Mouse (Mus musculus): ENCODE measurements at regions not wholly inside any gene's neighbourhood (a gene's known extent, or its start where the extent isn't known, plus 50 kb on each side); places are given as distances from the start of the nearest gene placed in this dataset.
A peak's percentile ranks its signal among the peaks of the same experiment; 100 is the strongest.

DNA sequence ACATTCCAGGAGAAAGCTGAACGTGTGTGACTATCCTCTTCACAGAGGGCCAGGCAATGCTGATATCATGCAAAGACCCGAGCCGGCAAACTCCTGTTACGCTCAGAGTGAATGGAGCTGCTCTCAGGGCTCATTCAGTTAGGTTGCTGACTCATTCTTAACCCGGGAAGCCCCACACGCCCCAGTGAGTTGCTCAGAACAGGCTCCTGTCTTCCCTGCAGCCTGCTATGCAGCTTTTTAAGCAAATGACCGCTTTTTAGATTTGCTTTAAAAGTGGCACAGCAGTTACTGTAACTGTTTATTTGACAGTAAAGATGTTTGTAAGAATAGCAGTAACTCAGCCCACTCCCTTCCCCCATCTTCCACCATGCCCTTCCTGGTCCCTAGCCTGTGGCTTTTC lies 162.9 kb upstream of the Spdye4c start:
- Histone ChIP-seq H3K36me3 (replicated peaks) (no peaks in the 10 kb centered on the region), H3K4me3 (peak overlapping the region; percentile 21), H3K9me3 (no peaks in the 10 kb centered on the region), H3K27me3 (replicated peaks; ENCODE audit: low read depth, poor library complexity, severe bottlenecking) (peaks cover 10% of the 10 kb centered on the region; the same call in 1 of the 2 replicates), H3K4me1 (peaks cover 41% of the 10 kb centered on the region), H3K27ac (replicated peaks) (peak overlapping the region; percentile 54; the same call in 1 of the 2 replicates)
- peak; percentile 20 for DNase-seq (ENCODE audit: low spot score)
- WGBS = 15% methylated on average over 7 of the region's 7 CpGs

DNA sequence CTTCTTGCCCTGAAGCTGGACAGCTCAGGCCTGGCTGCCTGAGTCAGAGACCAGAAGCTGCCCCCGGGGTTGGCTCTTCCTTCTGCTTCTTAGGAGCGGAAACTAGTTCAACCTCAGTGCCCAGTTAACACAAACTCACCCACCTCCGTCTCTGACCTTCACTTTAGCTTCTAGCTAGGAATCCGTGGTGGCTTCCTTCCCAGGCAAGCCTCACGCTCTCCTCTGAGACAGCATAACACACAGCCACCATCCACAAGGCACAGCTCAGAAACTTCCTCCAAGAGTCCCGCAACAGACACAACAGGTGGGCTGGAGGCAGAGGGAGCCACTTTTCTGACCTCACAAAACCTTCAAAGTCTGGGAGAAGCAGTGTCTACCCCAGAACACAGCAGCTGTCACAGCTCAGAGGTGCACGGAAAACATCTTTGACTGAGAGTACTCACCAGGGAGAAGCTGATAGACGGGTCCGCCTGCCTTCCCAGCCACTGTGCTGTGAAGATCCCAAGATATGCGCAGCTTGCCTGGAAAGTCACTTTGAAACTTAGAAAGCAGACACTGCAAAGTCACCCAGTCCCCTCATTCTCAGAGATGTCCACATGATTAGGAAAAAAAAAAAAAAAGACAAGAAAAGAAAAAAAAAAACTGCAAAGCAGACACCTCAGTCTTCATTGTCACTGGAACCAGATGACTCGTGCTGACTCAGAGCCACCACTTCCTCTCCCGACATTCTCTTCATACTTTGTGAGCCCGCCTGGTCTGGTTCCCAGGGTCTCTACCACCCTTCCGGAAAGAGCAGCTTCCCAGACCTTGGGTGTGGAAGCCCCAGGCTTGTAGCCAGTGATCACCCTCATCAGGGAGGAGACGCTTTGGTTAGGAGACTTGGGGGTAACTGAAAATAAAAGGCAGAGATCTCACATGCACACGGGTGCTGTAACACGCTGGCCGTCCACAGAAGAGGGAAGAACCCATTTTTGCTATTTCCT lies 162.1 kb upstream of the Spdye4c start:
- H3K4me3 ChIP-seq = peak overlapping the region; percentile 21
- no peak for DNase-seq (ENCODE audit: low spot score)
- H3K27me3 ChIP-seq (replicated peaks; ENCODE audit: low read depth, poor library complexity, severe bottlenecking) = peaks cover 10% of the 10 kb centered on the region; the same call in 1 of the 2 replicates
- no peaks in the 10 kb centered on the region for H3K36me3 ChIP-seq (replicated peaks)
- peak overlapping the region; percentile 54 for H3K27ac ChIP-seq (replicated peaks)
- 49% methylated on average over 18 of the region's 18 CpGs for WGBS
- peaks cover 42% of the 10 kb centered on the region for H3K4me1 ChIP-seq
- H3K9me3 ChIP-seq = no peaks in the 10 kb centered on the region

DNA sequence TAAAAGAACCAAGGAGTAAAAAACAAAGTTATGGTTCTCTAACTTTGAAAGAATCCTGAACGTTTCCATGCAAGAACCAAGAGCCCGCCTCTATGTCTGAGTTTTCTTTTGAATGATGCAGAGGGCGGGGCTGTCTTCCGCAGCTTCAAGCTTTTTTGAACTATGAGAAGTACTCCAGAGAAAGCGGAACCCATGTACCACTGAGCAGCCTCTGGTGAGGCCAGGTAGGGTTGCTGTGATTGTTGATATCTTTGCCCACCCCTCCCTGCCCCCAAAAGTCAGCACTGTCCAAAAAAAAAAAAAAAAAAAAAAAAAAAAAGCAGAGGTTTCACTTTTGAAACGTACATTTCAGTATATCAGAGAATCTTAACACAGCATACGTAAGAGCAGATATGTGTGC lies 161.2 kb upstream of the Spdye4c start:
- no peaks in the 10 kb centered on the region for H3K9me3 ChIP-seq
- DNase-seq (ENCODE audit: low spot score) = no peak
- H3K36me3 ChIP-seq (replicated peaks) = no peaks in the 10 kb centered on the region
- peaks cover 50% of the 10 kb centered on the region for H3K4me1 ChIP-seq
- 75% methylated on average over 7 of the region's 7 CpGs for WGBS
- H3K27ac ChIP-seq (replicated peaks) = no peak overlapping the region
- H3K27me3 ChIP-seq (replicated peaks; ENCODE audit: low read depth, poor library complexity, severe bottlenecking) = peaks cover 10% of the 10 kb centered on the region; the same call in 1 of the 2 replicates
- no peak overlapping the region for H3K4me3 ChIP-seq

DNA sequence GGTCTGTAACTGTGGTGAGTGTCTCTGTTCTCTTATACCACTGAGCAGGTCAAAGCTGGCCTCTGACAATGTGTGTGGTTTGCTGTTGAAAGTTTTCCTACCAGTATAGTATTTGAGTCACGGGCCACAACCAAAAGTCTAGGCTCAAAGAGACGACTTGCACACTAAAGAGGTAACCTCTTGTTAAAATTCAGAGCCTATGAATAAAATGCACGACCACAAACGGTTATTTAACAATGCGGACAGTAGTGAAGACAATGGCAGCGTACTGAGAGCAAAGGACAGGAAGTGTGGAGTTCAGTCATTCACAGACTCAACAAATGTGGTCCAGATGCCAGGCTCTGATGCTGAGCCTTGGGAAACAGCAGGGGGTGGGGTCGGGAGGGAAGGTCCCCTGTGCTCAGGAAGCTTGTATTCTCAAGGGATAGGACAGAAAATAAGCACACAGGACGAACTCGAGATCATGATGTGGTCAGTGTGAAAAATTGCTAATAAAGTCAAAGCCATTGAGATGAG lies 160.2 kb upstream of the Spdye4c start:
- peak; percentile 43 for DNase-seq (ENCODE audit: low spot score)
- WGBS = 47% methylated on average over 9 of the region's 9 CpGs
- Histone ChIP-seq H3K4me3 (no peak overlapping the region), H3K27ac (replicated peaks) (no peak overlapping the region), H3K9me3 (no peaks in the 10 kb centered on the region), H3K27me3 (replicated peaks; ENCODE audit: low read depth, poor library complexity, severe bottlenecking) (peaks cover 10% of the 10 kb centered on the region; the same call in 1 of the 2 replicates), H3K36me3 (replicated peaks) (no peaks in the 10 kb centered on the region), H3K4me1 (peaks cover 52% of the 10 kb centered on the region)

DNA sequence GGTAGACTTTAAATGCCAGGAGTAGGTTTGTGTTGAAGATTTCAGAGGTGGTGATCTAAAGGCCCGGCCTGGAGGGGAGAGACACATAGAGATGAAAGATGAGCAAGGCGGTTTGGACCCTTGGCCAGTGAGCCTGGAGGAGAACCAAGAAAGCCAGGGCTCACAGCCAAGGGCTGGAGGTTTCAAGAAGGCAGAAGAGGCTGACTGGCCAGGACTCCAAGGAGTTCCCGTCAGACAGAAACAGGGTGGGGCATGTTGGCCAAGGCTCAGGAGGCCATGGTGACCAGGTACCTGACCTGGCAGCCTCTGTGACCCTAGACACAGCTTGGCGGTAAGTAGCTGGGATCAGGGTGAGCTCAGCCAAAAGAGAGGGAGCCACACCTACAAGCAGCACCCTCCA lies 159.3 kb upstream of the Spdye4c start:
- Histone ChIP-seq H3K36me3 (replicated peaks) (no peaks in the 10 kb centered on the region), H3K4me1 (peaks cover 52% of the 10 kb centered on the region), H3K9me3 (no peaks in the 10 kb centered on the region), H3K27ac (replicated peaks) (no peak overlapping the region), H3K4me3 (no peak overlapping the region), H3K27me3 (replicated peaks; ENCODE audit: low read depth, poor library complexity, severe bottlenecking) (peaks cover 10% of the 10 kb centered on the region; the same call in 1 of the 2 replicates)
- DNase-seq (ENCODE audit: low spot score) = no peak
- WGBS = 95% methylated on average over 4 of the region's 4 CpGs

DNA sequence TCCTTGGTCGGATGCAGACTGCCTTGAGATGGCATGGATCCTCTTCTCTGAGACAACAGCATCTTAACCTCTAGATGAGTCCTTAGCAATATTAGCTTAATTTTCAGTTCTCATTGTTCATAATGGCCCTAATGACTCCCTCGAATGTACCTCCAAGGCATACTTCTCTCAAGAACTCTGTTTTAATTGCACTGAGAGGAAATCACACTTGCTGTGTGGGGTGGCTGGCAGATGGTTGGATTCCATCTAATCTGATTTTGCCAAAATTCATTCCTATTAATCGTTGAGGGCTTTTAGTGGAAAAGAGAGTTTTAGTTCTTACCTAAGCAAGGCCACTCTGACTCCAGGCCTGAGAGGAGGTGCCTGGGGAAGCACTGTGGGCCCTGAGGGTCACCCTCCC lies 158.3 kb upstream of the Spdye4c start:
- no peak overlapping the region for H3K4me3 ChIP-seq
- 82% methylated on average over 3 of the region's 3 CpGs for WGBS
- H3K27ac ChIP-seq (replicated peaks) = no peak overlapping the region
- H3K4me1 ChIP-seq = peaks cover 49% of the 10 kb centered on the region
- no peaks in the 10 kb centered on the region for H3K9me3 ChIP-seq
- no peak for DNase-seq (ENCODE audit: low spot score)
- no peaks in the 10 kb centered on the region for H3K36me3 ChIP-seq (replicated peaks)
- peaks cover 5% of the 10 kb centered on the region; the same call in 1 of the 2 replicates for H3K27me3 ChIP-seq (replicated peaks; ENCODE audit: low read depth, poor library complexity, severe bottlenecking)

DNA sequence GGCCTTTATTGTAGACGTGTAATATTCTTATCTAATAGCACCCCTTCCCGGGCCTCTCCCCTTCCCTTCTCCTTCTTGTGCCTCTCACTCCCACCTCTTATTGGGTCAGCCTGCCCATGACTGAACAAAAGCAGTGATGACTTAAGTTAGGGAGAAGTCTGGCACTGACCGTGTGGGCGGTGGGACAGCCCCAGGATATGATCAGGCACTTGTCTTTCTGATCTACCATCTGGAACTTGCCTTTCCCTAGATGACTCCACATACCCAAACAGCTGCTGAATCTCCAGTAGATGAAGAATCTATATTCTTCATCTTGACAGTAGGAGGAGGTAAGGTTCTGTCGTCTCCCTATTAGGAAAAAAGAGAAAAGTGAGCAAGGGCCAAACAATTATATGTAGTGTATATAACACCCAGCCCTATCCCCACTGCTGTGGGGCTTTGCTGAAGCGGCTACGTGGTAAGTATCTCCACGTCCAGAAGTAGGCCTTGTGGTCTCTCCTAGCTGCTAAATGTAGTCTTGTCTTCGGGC lies 157.4 kb upstream of the Spdye4c start:
- Histone ChIP-seq H3K9me3 (no peaks in the 10 kb centered on the region), H3K27ac (replicated peaks) (no peak overlapping the region), H3K27me3 (replicated peaks; ENCODE audit: low read depth, poor library complexity, severe bottlenecking) (no peaks in the 10 kb centered on the region; the same call in 1 of the 2 replicates), H3K4me1 (peaks cover 43% of the 10 kb centered on the region), H3K4me3 (no peak overlapping the region), H3K36me3 (replicated peaks) (no peaks in the 10 kb centered on the region)
- WGBS = 87% methylated on average over 9 of the region's 9 CpGs
- no peak for DNase-seq (ENCODE audit: low spot score)

DNA sequence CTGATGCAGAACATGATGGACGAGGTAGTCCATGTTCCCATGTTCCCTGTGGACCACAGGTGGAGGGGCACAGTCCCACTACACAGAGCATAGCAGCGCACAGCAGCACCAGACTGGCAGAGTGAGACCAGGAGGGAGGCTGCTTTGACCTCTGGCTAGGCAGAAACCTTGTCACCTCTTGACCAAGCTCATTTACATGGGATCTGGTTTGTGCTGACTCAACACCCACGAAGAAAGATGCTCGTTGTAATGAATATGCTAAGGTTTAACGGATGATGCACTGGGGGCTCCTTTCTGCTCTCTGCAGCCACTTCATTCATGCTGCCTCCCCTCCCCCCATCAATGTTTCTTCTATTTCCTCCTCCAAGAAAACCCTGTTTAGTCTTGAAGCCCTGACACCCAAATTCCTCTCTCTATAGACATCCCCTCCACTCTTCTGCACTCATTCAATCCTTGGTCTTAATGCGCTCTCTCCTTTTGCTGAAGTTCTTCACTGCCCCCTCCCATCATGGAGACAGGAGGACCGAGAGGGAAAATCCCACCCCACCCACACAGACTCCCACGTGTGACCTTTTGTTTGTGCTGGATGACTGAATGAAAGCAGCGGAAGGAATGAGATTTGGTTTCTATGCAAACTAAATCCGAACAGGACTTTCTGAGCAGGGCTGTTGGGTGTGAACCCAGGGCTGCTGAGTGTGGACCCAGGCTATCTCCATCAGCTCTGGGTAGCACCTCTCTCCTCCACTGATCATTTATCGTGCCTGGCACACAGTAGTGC lies 156.6 kb upstream of the Spdye4c start:
- peak overlapping the region; percentile 44; the same call in 1 of the 2 replicates for H3K27ac ChIP-seq (replicated peaks)
- no peaks in the 10 kb centered on the region for H3K27me3 ChIP-seq (replicated peaks; ENCODE audit: low read depth, poor library complexity, severe bottlenecking)
- H3K9me3 ChIP-seq = no peaks in the 10 kb centered on the region
- H3K36me3 ChIP-seq (replicated peaks) = no peaks in the 10 kb centered on the region
- H3K4me3 ChIP-seq = no peak overlapping the region
- H3K4me1 ChIP-seq = peaks cover 36% of the 10 kb centered on the region
- DNase-seq (ENCODE audit: low spot score) = no peak
- WGBS = 65% methylated on average over 11 of the region's 11 CpGs

DNA sequence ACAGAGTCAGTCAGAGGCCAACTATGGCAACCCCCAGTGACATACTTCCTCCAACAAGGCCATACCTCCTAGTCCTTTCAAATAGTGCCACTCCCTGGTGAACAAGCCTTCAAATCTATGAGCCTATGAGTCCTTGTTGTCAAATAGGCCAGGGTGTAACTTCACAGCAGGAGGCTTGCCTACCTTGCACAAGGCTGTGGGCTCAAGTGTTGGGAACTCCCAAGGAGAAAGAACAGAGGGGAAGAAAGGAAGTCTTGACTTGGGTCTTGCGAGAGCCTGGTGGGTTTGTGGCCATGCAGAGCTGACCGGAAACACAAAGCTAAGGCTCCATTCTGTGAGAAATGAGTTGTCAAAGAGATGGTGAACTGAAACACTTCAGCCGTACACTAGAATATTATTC lies 154.6 kb upstream of the Spdye4c start:
- Histone ChIP-seq H3K9me3 (no peaks in the 10 kb centered on the region), H3K4me1 (peaks cover 18% of the 10 kb centered on the region), H3K27ac (replicated peaks) (no peak overlapping the region), H3K4me3 (no peak overlapping the region), H3K36me3 (replicated peaks) (no peaks in the 10 kb centered on the region), H3K27me3 (replicated peaks; ENCODE audit: low read depth, poor library complexity, severe bottlenecking) (no peaks in the 10 kb centered on the region)
- no peak for DNase-seq (ENCODE audit: low spot score)
- WGBS = 95% methylated on average over 3 of the region's 3 CpGs

DNA sequence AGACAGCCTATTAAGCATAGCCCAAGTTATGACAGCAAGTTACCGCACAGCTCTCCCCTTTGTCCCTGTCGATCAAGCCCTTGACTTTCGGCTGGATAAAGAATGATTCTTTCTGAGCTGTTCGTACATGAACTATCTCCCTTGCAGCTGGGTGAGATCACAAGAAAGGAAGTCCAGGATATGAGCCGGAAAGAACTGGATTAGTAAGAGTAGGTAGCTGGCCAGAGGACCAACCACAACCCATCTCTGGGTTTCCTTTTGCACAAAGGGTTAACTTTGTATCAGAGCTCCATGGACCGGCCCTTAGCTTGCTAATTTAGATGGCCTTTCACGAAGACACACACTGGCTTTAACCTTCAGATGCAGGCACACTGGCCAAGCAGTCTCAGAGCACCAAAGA lies 153.3 kb upstream of the Spdye4c start:
- Histone ChIP-seq H3K4me3 (no peak overlapping the region), H3K9me3 (no peaks in the 10 kb centered on the region), H3K27me3 (replicated peaks; ENCODE audit: low read depth, poor library complexity, severe bottlenecking) (no peaks in the 10 kb centered on the region), H3K4me1 (peaks cover 14% of the 10 kb centered on the region), H3K27ac (replicated peaks) (no peak overlapping the region), H3K36me3 (replicated peaks) (no peaks in the 10 kb centered on the region)
- DNase-seq (ENCODE audit: low spot score) = no peak
- 68% methylated on average over 7 of the region's 7 CpGs for WGBS

DNA sequence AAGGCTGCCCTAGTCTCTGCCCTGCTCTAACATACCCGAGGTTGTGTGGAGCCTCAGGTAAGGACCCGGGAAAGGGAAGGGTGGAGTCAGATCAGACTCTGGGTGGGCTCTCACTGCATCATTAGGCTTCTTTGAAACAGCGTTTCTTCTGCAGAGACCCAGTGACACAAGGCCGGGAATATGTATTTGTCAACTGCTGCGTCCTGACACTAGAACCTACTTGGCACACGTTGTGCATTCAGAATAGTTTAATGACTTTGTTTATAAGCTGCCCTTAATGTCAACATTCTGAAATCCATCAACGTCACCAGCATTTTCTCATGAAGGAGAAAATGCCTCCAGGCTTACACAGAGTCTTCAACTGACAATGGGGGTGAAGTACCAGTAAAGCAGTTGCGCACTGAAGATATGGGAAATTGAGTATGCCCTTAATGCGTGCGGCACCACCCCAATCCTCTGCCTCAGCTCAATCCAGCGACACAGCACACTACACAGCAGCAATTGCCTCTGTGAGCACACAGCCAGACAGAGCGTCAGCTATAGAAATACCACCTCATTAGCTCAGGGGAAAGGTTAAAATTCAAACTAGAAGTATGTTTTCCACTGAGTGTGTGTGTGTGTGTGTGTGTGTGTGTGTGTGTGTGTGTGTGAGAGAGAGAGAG lies 152.7 kb upstream of the Spdye4c start:
- H3K27me3 ChIP-seq (replicated peaks; ENCODE audit: low read depth, poor library complexity, severe bottlenecking) = no peaks in the 10 kb centered on the region
- DNase-seq (ENCODE audit: low spot score) = no peak
- peaks cover 14% of the 10 kb centered on the region for H3K4me1 ChIP-seq
- no peak overlapping the region for H3K4me3 ChIP-seq
- H3K27ac ChIP-seq (replicated peaks) = no peak overlapping the region
- 71% methylated on average over 12 of the region's 12 CpGs for WGBS
- no peaks in the 10 kb centered on the region for H3K36me3 ChIP-seq (replicated peaks)
- H3K9me3 ChIP-seq = no peaks in the 10 kb centered on the region

DNA sequence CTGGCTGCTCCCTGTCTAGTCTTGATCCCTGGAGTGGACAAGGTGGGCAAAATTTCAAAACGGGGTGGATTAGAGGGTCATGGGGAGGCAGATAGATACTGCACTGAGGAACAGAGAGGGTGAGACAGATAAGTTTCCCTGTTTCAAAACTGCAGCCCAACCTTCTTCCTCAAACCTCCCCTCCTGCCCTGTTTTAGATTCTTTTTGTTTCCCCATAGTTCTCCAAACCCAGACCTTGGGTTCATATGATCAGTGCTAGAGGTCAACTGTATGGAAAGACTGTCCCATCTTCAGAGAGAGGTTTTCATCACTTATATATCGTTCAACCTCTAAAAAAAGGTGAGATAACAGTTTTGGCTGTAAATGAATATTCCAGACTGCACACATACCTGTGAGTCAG lies 152.1 kb upstream of the Spdye4c start:
- H3K27ac ChIP-seq (replicated peaks) = no peak overlapping the region
- no peaks in the 10 kb centered on the region for H3K9me3 ChIP-seq
- no peaks in the 10 kb centered on the region for H3K27me3 ChIP-seq (replicated peaks; ENCODE audit: low read depth, poor library complexity, severe bottlenecking)
- no peak for DNase-seq (ENCODE audit: low spot score)
- peaks cover 14% of the 10 kb centered on the region for H3K4me1 ChIP-seq
- H3K4me3 ChIP-seq = no peak overlapping the region
- no peaks in the 10 kb centered on the region for H3K36me3 ChIP-seq (replicated peaks)
- whole genome bisulfite sequencing = 92% methylated on average over 2 of the region's 2 CpGs
